Mouse (Mus musculus) lung, postnatal 0 days (tissue): ENCODE results near the gene Dram2.

Experiments used
- CTCF ChIP-seq: IDR thresholded peaks from 2 replicates; pipeline ENCODE4 v1.5.1; 2016; ENCODE audit warnings: antibody characterized with exemption, mild to moderate bottlenecking
- EP300 ChIP-seq: IDR thresholded peaks from 2 replicates; pipeline ENCODE4 v1.6.1; 2016; ENCODE audit warnings: antibody characterized with exemption, mild to moderate bottlenecking, control low read depth

DNA sequence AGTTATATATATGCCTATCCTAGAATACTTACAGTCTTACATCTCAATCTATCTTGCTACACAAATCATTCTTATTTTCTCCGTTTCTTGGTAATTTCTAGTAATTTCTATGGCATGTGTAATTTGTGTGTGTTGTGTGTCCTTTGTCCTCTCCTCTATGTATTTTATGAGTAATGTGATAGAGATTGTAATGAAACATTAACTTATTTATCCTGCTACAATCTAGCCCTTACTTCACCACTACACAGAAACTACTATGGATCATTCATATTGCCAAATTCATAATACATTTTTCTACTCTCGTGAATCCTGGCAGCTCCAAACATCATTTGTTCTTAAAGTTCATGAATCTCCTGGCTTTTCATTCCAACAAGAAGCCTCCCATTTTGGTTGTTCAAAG, 19.6 kb upstream of the Dram2 start:
- TF ChIP-seq CTCF (no peak), EP300 (no peak)
